8 mouse cellular contexts compared by ENCODE assay signal in genomic region chr3:96238954-96239793, GRCm38 (mm10). TPM values are rescaled to one million over a fixed set of nuclear protein-coding genes. Genes with fewer than 3 reads are reported as not detected.
DNase-seq lines count a peak whose midpoint lies in the region; ATAC-seq and TF ChIP-seq lines count a peak whose summit lies in the region.
"Not testable (repeated sequence)": the region's sequence is repeated elsewhere in the genome, so short reads cannot be mapped to it uniquely, and the experiment has no call there.

Gene Hist2h3c2, minus strand, starts transcription at chr3:96239127.

- peak within 1 kb of the TSS; percentile 74 for H3K9ac ChIP-seq in MEL (ENCODE audit: control insufficient read depth, low read depth, low read length, poor library complexity, severe bottlenecking)
- peak within 1 kb of the TSS; percentile 77 for H3K9ac ChIP-seq in liver, embryonic 15.5 days
- H3K9ac ChIP-seq in stomach, embryonic 14.5 days (replicated peaks; ENCODE audit: low read depth, low read length) = peak within 1 kb of the TSS; percentile 65

- H3K4me1 ChIP-seq in MEL (ENCODE audit: control insufficient read depth in 1 of 2, insufficient read depth in 2 of 2, low read length in 2 of 2) = peaks cover 10 to 39% of the 10 kb centered on the region in 2 experiments
- H3K4me1 ChIP-seq in liver, embryonic 15.5 days (replicated peaks) = peaks cover 58% of the 10 kb centered on the region
- peaks cover 15% of the 10 kb centered on the region for H3K4me1 ChIP-seq in stomach, embryonic 14.5 days (ENCODE audit: control insufficient read depth, insufficient read depth, low read length)

- WGBS in liver, embryonic 15.5 days (ENCODE audit: insufficient replicate concordance) = 0% methylated on average over 27 of the region's 68 CpGs
- under 1% methylated on average over 10 of the region's 68 CpGs for WGBS in stomach, embryonic 14.5 days

- peak within 1 kb of the TSS; percentile 1 to 57 for H3K4me3 ChIP-seq in MEL (ENCODE audit: control insufficient read depth in 1 of 2, insufficient read depth in 1 of 2, low read depth in 2 of 2, low read length in 2 of 2)
- H3K4me3 ChIP-seq in liver, embryonic 15.5 days (replicated peaks) = peak within 1 kb of the TSS; percentile 65
- H3K4me3 ChIP-seq in stomach, embryonic 14.5 days (ENCODE audit: low read depth, low read length) = peak within 1 kb of the TSS; percentile 32

- not testable (repeated sequence) for TF ChIP-seq CTCF in MEL (IDR thresholded peaks at IDR 0.05 in 2 of 3, conservative IDR thresholded peaks at IDR 0.05 in 1 of 3; ENCODE audit: control insufficient read depth in 1 of 3, insufficient read depth in 1 of 3, low read depth in 2 of 3, low read length in 3 of 3, poor library complexity in 1 of 3, severe bottlenecking in 1 of 3)

- not testable (repeated sequence) for H3K79me2 ChIP-seq in MEL (ENCODE audit: control insufficient read depth, insufficient read depth, low read length, poor library complexity)

- not testable (repeated sequence) for H3K27me3 ChIP-seq in MEL (ENCODE audit: control insufficient read depth in 1 of 2, insufficient read depth in 2 of 2, low read length in 2 of 2); liver, embryonic 15.5 days; stomach, embryonic 14.5 days (ENCODE audit: control insufficient read depth, insufficient read depth, low read length)

- peak within 1 kb of the TSS; percentile 93 for H3K27ac ChIP-seq in MEL (ENCODE audit: control insufficient read depth, low read depth, low read length)
- H3K27ac ChIP-seq in liver, embryonic 15.5 days (replicated peaks) = peak within 1 kb of the TSS; percentile 95
- peak within 1 kb of the TSS; percentile 61 for H3K27ac ChIP-seq in stomach, embryonic 14.5 days (ENCODE audit: low read length)

- peaks cover 0 to 42% of the 10 kb centered on the region in 2 experiments; a peak in 2 of 4 replicates for H3K36me3 ChIP-seq in MEL (ENCODE audit: control insufficient read depth in 1 of 2, insufficient read depth in 2 of 2, low read length in 2 of 2)
- H3K36me3 ChIP-seq in liver, embryonic 15.5 days (replicated peaks); stomach, embryonic 14.5 days (ENCODE audit: control insufficient read depth, insufficient read depth, low read length): not testable (repeated sequence)

- H3K9me3 ChIP-seq in MEL (replicated peaks; ENCODE audit: insufficient read depth, low read length); liver, embryonic 15.5 days (replicated peaks); stomach, embryonic 14.5 days (ENCODE audit: control insufficient read depth, low read depth, low read length): not testable (repeated sequence)

- TF ChIP-seq RAD21 in MEL (IDR thresholded peaks at IDR 0.05; ENCODE audit: low read depth, low read length) = not testable (repeated sequence)

- peak; percentile 81 for ATAC-seq in liver, embryonic 15.5 days (ENCODE audit: insufficient read depth)
- ATAC-seq in monocyte, adult 5-6 weeks (replicated peaks; ENCODE audit: insufficient number of reproducible peaks, low FRiP score, low TSS enrichment, poor library complexity, severe bottlenecking) = peak; percentile 80
- ATAC-seq in stomach, embryonic 14.5 days (ENCODE audit: insufficient number of reproducible peaks, insufficient read depth, low FRiP score, low read depth) = peak; percentile 93

- peak in 1 of 2 experiments; percentile 56; a peak in 1 of 4 replicates for TF ChIP-seq POLR2A in MEL (IDR thresholded peaks at IDR 0.05; ENCODE audit: control insufficient read depth in 1 of 2, insufficient read depth in 1 of 2, low read depth in 1 of 2, low read length in 2 of 2, poor library complexity in 1 of 2)

- not testable (repeated sequence) for DNase-seq in MEL (ENCODE audit: low read depth, low spot score); frontal cortex, adult 2 months (ENCODE audit: extremely low spot score in 1 of 2, low spot score in 1 of 2)
- peak; percentile 49 to 62 for DNase-seq in cerebellum, postnatal 14 days
- peak; percentile 45 for DNase-seq in heart, postnatal 4 days
- peak; percentile 78 for DNase-seq in kidney, postnatal 14 days

- H3K4me2 ChIP-seq in liver, embryonic 15.5 days = peak within 1 kb of the TSS; percentile 75
- H3K4me2 ChIP-seq in stomach, embryonic 14.5 days (replicated peaks; ENCODE audit: low read depth, low read length) = peak within 1 kb of the TSS; percentile 59

- TF ChIP-seq EP300 in MEL (IDR thresholded peaks at IDR 0.05; ENCODE audit: low read depth in 1 of 2, low read length in 2 of 2) = not testable (repeated sequence)

TF ChIP-seq in MEL, 35 proteins besides CTCF, POLR2A, EP300 and RAD21:
- peak; percentile 90 for TF ChIP-seq POLR2AphosphoS5 (IDR thresholded peaks at IDR 0.05; ENCODE audit: borderline replicate concordance, low read depth, low read length)

RNA-seq across cellular contexts. Expression of gene Hist2h3c2, which starts in this region (rescaled TPM):
- total RNA-seq in MEL (2012; rRNA removed) = 2,744 and 3,348 TPM in 2 replicates
- polyA plus RNA-seq in MEL (2012; ENCODE audit: insufficient read depth in 1 of 2, insufficient read length in 2 of 2, low read depth in 1 of 2, low replicate concordance in 2 of 2, missing spikeins in 1 of 2) = 1,000 to 10,000 TPM in 1 of 2 experiments, 1 to 10 TPM in 1; 8.2 to 1,897 TPM
- polyA plus RNA-seq in frontal cortex, adult 2 months (2012; rRNA removed) = 14.1 and 17.1 TPM in 2 replicates
- total RNA-seq in heart, postnatal 4 days (2021) = 100 to 1,000 TPM; 209 to 211 TPM
- polyA plus RNA-seq in liver, embryonic 15.5 days (2015; fragmentation: Nextera tagmentation; extraction: Ambion mirVana) = 10.8 and 13.6 TPM in 2 replicates
- total RNA-seq in monocyte, adult 5-6 weeks (2017) = 1.5 to 1.6 TPM in 2 of 3 replicates, not detected in the other
- 4.9 and 6.2 TPM in 2 replicates for polyA plus RNA-seq in stomach, embryonic 14.5 days (2014; fragmentation: Nextera tagmentation; extraction: Ambion mirVana)

Comparison
In these comparisons a context has a peak if more than half of its experiments do, and no peak if none do; other contexts are left out.
1. RNA of gene Hist2h3c2 (total RNA-seq): 2,744 to 3,348 TPM in MEL and 209 to 211 TPM in heart, postnatal 4 days; 1.5 to 1.6 TPM in monocyte, adult 5-6 weeks; every median in the first group is over 10 times any median in the second.
2. RNA of gene Hist2h3c2 (total RNA-seq): 2,744 to 3,348 TPM in MEL; 209 to 211 TPM in heart, postnatal 4 days; every median in the first group is over 10 times any median in the second.
3. Peak in every context shown above with its lines, with median percentiles within 50 percentile points of each other: H3K27ac ChIP-seq, H3K4me3 ChIP-seq, H3K9ac ChIP-seq and ATAC-seq.